Mouse (Mus musculus) gastrocnemius, postnatal 25 days (tissue): Measurements from ENCODE around the gene Pde4a. TPM values are rescaled to one million over a fixed set of nuclear protein-coding genes. Genes with fewer than 3 reads are reported as not detected.
A peak's percentile ranks its signal among the peaks of the same experiment; 100 is the strongest.
"Not testable (repeated sequence)": the region's sequence is repeated elsewhere in the genome, so short reads cannot be mapped to it uniquely, and the experiment has no call there.

Experiments used
- DNase-seq: peaks from one replicate; pipeline ENCODE4 v3.0.0; 2022
- total RNA-seq, 2 experiments: library from RNA; stranded (reverse); gene quantifications; 1 replicate in 1 of 2; 2 replicates in 1 of 2; pipeline ENCODE4 v1.2.3; 2021

Pde4a gene
- total RNA-seq, 2 experiments from 2014 or later, result 44.6 to 46.7 TPM

GRCm38 (mm10) chr9:21220490-21221382, 55.2 kb downstream of the Pde4a start:
- peak; percentile 87 for DNase-seq

DNA sequence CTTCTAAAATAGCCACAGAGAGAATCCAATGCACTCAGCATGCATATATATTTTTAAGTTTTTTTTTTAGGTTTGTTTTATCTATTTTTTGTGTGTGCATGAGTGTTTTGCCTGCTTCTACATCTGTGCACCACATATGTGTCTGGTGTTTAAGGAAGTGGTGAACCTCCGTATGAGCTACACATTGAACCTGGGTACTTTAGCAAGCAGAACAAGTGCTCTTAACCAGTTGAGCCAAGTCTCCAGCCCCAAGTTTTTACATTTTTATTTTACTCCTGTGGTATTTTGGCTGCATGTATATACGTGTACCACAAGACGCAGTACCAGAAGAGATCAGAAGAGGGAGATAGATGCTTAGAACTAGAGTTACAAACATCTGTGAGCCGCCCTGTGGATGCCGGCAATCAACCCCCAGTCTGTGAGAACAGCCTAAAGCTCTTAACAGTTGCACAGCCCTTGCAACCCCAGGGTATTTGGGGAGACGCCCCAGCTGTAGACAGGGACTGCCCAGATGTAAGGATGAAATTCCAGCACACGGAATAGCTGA, 55.9 kb downstream of the Pde4a start:
- no peak for DNase-seq

DNA sequence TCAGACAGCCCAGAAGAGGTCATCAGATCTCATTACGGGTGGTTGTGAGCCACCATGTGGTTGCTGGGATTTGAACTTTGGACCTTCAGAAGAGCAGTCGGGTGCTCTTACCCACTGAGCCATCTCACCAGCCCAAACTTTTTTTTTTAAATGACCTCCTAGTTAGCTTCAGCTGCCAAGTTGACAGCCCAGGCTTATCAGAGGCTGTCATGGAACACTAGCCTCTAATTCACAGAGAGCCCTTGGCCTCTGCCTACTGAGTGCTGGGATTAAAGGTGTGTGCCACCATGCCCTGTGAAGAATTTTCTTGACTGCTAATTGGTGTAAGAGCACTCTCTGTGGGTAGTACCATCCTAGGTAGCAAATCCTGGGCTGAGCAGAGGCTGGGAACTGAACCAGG, 58.0 kb downstream of the Pde4a start:
- DNase-seq, result not testable (repeated sequence)

GRCm38 (mm10) chr9:21223906-21224305, 58.4 kb downstream of the Pde4a start:
- no peak for DNase-seq

DNA sequence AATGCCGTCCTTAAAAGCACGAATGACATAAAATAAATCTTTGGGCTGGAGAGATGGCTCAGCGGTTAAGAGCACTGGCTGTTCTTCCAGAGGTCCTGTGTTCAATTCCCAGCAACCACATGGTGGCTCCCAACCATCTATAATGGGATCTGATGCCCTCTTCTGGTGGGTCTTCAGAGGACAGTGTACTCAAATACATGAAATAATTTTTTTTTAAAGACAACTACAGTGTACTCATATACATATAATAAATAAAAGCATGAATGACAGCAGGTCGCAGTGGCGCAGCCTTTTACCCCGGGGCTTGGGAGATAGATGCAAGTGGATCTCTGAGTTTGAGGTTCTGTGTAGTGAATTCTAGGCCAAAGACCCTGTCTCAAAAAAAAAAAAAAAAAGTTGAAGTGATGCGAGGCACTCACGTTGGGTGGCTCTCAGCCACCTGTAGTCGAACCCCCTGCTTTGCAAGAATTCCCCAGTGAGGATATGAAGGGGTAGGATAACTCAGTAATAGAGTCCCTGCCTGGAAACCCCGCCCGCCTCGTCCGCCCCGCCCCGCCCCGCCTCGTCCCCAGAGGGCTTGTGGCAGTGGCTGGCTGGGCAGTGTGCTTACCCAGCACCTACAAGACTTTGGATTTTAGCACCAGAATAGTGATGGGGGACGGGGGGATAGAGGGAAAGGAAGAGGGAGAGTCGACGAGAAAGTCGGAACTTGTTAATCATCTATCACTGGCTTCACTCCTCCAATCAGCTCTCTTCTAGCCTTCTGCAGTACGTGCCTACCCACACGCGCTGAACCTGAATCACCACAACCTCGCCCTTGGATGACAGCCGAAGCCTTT, 59.3 kb downstream of the Pde4a start:
- DNase-seq, result no peak

GRCm38 (mm10) chr9:21225415-21225758, 59.9 kb downstream of the Pde4a start:
- DNase-seq, result no peak

GRCm38 (mm10) chr9:21227342-21227741, 61.8 kb downstream of the Pde4a start:
- DNase-seq, result no peak

DNA sequence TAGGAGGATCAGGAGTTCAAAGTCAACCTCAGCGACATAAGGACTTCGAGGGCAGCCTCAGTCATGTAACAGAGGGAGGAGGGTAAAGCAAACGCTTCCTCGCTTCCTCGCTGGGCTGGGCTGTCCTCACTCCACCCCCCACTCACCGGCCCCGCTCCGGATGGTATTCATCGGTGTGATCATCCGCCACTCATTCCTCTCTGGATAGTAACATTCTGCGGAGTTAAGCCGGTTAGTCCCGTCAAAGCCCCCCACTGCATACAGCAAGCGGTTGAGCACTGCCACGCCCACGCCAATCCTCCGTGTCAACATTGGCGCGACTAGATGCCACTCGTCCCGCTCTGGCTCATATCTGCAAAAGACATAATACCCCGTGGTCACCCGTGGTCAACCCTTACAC, 66.0 kb downstream of the Pde4a start:
- DNase-seq, result no peak

GRCm38 (mm10) chr9:21232867-21233266, 67.4 kb downstream of the Pde4a start:
- DNase-seq, result no peak

DNA sequence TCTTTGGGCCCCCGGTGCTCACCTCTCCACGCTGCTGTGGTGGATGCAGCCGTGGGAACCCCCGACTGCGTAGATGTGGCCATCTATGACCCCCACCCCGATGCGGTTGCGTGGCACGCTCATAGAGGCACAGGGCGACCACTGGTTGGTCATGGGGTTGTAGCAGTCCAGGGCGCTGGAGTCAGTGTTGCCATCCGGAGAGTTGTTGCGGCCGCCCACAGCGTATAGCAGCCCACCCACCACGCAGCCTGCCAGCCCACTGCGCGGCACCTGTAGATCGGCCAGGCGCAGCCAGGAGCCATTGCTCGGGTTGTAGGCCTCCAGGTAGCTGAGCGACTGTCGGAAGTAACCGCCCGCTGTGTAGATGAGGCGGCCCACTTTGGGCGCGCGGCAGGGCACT, 67.9 kb downstream of the Pde4a start:
- no peak for DNase-seq

DNA sequence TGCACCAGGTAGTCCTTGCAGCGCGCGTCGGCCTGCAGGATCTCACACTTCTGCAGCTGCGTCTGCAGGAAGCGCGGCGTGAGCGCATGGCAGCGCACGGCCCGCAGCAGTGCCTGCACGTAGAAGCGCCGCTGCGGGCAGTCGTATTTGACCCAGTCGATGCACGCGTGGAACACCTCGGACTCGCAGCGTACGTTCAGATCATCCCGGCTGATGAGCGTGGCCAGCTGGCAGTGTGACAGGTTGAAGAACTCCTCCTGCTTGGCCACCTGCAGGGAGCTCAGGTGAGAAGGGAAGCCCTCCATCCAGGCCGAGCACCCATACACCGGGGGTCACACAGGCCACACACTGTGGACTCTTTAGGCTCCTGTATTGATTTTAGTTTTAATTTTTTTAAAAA, 68.3 kb downstream of the Pde4a start:
- no peak for DNase-seq

DNA sequence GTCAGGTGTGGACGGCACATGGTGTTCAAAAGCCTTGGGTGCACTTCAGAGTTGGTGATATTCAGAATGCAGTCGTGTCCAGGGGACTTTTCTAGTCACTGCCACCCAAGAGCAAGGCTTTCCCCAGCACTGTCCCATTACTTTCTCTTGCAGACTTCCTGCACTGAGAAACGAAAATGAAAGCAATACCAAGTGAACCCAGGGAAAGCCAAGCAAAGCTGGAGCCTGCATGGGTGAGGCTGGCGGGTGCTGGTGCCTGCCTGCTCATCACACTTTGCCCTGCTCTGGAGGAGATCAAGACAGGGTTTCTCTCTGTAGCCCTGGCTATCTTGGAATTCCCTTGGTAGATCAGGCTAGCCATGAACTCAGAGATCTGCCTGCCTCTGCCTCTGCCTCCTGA, 69.8 kb downstream of the Pde4a start:
- DNase-seq, result no peak

DNA sequence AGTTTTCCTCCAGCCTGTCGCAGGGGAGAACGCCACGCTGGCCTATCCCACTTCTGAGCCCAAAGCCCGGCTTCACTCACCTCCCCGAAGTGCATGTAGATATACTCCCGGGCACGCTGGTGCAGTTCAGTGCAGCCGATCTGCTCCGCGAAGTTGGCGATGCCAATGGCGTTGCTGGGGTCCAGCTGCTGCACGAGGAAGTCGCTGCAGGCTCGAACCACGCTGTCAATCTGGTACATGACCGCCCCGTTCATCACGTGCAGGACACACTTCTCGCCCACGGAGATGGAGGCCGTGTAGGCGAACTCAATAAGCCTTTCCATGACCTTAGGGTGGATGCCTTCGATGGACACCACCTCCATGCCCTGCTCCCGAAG, 71.5 kb downstream of the Pde4a start:
- no peak for DNase-seq

DNA sequence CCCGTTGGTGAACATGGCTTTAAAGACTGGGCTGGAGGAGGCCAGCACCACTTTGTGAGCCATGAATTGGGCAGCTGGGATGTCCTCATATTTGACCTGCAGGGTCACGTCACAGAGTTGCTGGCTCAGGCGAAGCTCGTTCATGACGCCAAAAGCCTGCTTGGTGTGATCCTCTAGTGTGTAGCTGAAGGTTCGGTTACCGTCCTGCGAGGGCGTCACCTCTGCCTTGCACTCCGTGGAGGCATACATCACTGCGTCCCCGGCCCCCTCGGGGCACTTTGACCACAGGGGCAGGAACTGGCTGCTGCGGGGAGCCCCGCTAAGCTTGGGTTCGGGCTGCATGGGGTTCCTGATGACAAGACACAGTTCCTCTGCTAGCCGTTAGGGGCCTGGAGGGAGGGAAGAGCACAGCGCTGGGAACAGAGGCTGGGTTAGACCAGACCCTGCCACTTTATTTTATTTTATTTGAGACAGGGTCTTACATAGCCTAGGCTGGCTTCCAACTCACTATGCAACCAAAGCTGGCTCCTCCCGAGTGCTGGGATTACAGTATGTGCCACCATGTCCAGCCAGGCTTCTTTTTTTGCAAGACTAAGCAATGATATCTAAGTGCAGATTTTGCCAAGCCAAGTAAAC, 72.0 kb downstream of the Pde4a start:
- no peak for DNase-seq

DNA sequence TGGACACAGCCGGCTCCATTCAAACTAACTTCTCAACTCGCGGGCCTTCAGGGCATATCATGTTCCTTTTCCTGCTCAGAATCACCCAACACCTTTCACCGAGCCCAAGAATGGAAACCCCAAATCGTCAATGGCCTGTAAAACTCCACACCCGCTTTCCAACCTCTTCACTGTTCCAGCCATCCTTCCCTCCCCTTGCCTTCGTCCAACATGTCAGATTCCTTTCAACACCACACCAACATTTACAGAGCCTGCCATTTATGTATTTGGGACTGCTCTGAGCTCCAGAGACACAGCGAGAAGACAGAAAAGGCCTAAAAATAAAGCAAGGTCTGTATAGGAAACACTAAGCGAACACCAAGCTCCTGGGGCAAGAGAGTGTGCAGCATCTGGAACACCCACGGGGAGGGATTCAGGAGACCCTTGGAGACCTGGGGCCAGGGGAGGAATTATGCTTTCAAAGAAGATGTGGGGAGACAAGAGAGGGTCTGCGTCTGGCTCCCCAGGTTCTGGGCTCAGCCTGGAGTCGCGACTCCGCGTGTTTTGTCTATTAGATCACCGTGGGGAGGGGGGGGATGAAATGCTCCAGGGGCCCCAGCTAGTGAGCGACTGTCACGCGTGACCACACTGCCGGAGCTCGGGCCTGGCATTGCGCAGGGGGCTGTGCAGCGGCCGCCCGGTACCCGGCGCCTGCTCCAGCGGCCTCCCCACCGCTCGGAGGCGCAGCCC, 72.7 kb downstream of the Pde4a start:
- no peak for DNase-seq

DNA sequence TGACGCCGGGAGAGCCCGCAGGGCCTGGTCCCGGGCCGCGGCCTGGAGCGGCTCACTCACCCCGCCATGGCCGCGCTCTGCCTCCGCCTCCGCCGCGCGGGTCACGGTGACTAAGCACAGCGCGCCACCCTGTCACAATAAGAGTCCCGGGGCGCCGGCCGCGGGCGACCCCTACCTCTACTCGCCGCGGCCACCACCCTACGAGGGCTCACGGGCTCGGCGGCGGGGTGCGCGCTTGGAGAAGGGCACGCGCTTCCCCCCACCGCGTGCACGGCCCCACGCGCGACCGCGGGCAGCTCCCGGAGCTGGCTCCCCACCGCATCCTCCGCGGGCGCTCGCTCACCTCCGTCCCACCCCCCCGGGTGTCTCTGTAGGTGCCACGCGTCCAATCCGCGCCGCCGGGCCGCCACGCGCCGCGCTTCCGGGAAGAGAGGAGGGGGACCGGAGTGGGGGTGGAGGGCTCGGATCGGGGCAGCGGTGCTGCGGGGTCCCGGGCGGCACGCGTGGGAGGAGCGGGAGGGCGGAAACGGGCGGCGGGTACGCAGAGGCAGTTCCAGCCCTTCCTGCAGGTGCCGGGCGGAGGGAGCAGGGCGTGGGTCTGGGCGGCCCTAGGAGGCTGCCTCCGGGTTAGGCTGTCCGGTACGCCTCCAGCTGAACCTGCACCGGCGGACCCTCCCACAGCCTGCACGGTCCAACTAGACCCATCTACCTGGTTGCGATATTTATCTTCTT, 73.4 kb downstream of the Pde4a start, which contains the start of gene Keap1:
Gene Keap1 (minus strand): TSS at position 629 of the 732 bp plus-strand sequence.
- peak; percentile 83 for DNase-seq

DNA sequence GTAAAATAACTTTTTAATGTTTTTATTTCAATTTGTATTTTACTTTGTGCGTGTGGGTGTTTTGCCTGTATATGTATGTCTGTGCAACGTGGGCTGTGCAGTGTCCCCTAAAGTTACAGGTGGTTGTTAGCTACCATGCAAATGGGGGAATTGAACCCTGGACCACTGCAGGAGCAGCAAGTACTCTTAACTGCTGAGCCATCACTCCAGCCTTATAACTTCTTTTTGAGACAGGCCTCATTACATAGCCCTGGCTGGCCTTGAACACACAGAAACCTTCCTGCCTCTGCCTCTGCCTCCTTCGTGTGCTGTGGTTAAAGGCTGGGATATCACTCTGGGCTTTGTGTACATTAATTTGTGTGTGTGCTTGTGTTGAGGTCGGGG, 73.9 kb downstream of the Pde4a start:
- DNase-seq, result no peak

- DNase-seq, result peak; percentile 47
Observed at GRCm38 (mm10) chr9:21241343-21241742, 75.8 kb downstream of the Pde4a start.

GRCm38 (mm10) chr9:21243826-21244427, 78.4 kb downstream of the Pde4a start:
- no peak for DNase-seq

DNA sequence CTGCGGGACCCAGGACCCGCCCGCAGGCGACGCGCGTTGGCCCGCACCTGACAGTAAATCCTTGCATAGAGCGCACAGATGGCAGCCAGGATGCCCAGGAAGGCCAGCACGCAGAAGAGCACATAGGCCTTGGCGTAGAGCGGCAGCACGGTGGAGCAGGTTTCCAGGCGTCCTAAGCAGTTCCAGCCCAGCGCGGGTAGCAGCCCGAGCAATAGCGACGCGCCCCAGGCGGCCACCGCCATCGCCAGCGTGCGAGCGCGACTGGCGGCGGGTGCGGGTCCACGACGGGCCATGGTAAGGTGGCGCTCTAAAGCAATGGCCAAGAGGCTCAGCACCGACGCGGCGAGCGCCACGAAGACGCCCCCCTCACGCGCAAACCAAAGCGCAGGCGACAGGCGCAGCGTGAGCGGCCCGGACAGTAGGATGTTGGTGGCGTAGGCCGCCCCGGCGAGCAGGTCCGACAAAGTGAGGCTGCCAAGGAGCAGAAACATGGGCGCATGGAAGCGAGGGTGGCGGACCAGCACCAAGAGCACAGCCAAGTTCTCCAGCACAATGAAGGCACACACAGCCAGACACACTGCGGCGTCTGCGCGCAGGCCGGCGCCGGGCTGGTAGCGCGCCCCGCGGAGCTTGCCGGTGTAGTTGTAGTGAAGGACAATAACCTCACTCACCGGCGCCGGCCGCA, 79.1 kb downstream of the Pde4a start:
- DNase-seq, result no peak
